Mouse (Mus musculus): ENCODE results near the gene Pcnt. TPM values are rescaled to one million over a fixed set of nuclear protein-coding genes. Genes with fewer than 3 reads are reported as not detected.

Pcnt gene
- polyA plus RNA-seq (2015; fragmentation: Nextera tagmentation; extraction: Ambion mirVana): 9.7 and 11.4 TPM in 2 replicates

GRCm38 (mm10) chr10:76442178-76443088 lies at the start of gene Pcnt:
Gene Pcnt (minus strand): TSS chr10:76442786.
- no peaks in the 10 kb centered on the region for H3K27me3 ChIP-seq
- peaks cover 22% of the 10 kb centered on the region for H3K36me3 ChIP-seq
- peak within 1 kb of the TSS; percentile 93 for H3K4me3 ChIP-seq (replicated peaks)
- ATAC-seq: peak; percentile 100
- peaks cover 24% of the 10 kb centered on the region for H3K4me1 ChIP-seq (replicated peaks)
- H3K4me2 ChIP-seq (replicated peaks): peak within 1 kb of the TSS; percentile 80
- H3K9ac ChIP-seq (replicated peaks): peak within 1 kb of the TSS; percentile 81
- WGBS: under 1% methylated on average over 65 of the region's 78 CpGs
- H3K27ac ChIP-seq: peak within 1 kb of the TSS; percentile 93
- H3K9me3 ChIP-seq: no peaks in the 10 kb centered on the region

- Histone ChIP-seq H3K9me3 (no peaks in the 10 kb centered on the region), H3K27ac (no peak overlapping the region), H3K27me3 (no peaks in the 10 kb centered on the region), H3K9ac (replicated peaks) (no peak overlapping the region), H3K4me2 (replicated peaks) (no peak overlapping the region), H3K4me1 (replicated peaks) (no peaks in the 10 kb centered on the region), H3K4me3 (replicated peaks) (no peak overlapping the region), H3K36me3 (peaks cover 94% of the 10 kb centered on the region)
- 96% methylated on average over 15 of the region's 15 CpGs for WGBS
- ATAC-seq: no peak
Observed at GRCm38 (mm10) chr10:76489205-76489604, 46.6 kb upstream of the Pcnt start.

DNA sequence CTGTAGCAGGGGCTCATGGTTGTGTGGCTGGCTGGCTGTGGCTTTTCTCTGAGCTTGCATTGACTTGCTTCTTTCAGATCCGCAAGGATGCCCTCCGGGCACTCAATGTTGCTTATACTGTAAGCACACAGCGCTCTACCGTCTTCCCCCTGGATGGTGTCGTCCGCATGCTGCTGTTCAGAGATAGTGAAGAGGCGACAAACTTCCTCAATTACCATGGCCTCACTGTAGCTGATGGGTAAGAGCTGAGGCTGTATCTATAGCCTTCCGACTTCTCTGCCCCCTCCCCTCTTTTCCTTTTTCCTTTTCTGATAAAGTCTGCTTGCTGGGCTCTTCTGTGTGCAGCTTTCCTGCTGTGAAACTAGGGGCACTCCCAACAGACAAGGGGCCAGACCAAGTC lies 45.7 kb upstream of the Pcnt start:
- WGBS: 99% methylated on average over 8 of the region's 8 CpGs
- no peak overlapping the region for H3K4me3 ChIP-seq (replicated peaks)
- ATAC-seq: no peak
- H3K4me2 ChIP-seq (replicated peaks): no peak overlapping the region
- H3K9ac ChIP-seq (replicated peaks): no peak overlapping the region
- peaks cover 94% of the 10 kb centered on the region for H3K36me3 ChIP-seq
- no peak overlapping the region for H3K27ac ChIP-seq
- H3K9me3 ChIP-seq: no peaks in the 10 kb centered on the region
- no peaks in the 10 kb centered on the region for H3K27me3 ChIP-seq
- no peaks in the 10 kb centered on the region for H3K4me1 ChIP-seq (replicated peaks)

GRCm38 (mm10) chr10:76486302-76486701 lies 43.7 kb upstream of the Pcnt start:
- no peak overlapping the region for H3K9ac ChIP-seq (replicated peaks)
- H3K36me3 ChIP-seq: peaks cover 97% of the 10 kb centered on the region
- H3K9me3 ChIP-seq: no peaks in the 10 kb centered on the region
- no peaks in the 10 kb centered on the region for H3K27me3 ChIP-seq
- no peak overlapping the region for H3K4me2 ChIP-seq (replicated peaks)
- no peaks in the 10 kb centered on the region for H3K4me1 ChIP-seq (replicated peaks)
- 100% methylated on average over 2 of the region's 2 CpGs for WGBS
- ATAC-seq: no peak
- no peak overlapping the region for H3K27ac ChIP-seq
- H3K4me3 ChIP-seq (replicated peaks): no peak overlapping the region

- H3K27me3 ChIP-seq: no peaks in the 10 kb centered on the region
- WGBS: 93% methylated on average over 6 of the region's 6 CpGs
Observed at GRCm38 (mm10) chr10:76481480-76481879, 38.9 kb upstream of the Pcnt start.

GRCm38 (mm10) chr10:76480851-76481250 lies 38.3 kb upstream of the Pcnt start:
- Histone ChIP-seq H3K4me2 (replicated peaks) (no peak overlapping the region), H3K4me3 (replicated peaks) (no peak overlapping the region), H3K9me3 (no peaks in the 10 kb centered on the region), H3K27ac (no peak overlapping the region), H3K27me3 (no peaks in the 10 kb centered on the region), H3K36me3 (peaks cover 96% of the 10 kb centered on the region), H3K4me1 (replicated peaks) (no peaks in the 10 kb centered on the region), H3K9ac (replicated peaks) (no peak overlapping the region)
- no peak for ATAC-seq
- 94% methylated on average over 13 of the region's 13 CpGs for WGBS

More at GRCm38 (mm10) chr10:76481480-76481879, 38.9 kb upstream of the Pcnt start:
- no peak overlapping the region for H3K4me3 ChIP-seq (replicated peaks)
- H3K36me3 ChIP-seq: peaks cover 96% of the 10 kb centered on the region
- ATAC-seq: no peak
- H3K27ac ChIP-seq: no peak overlapping the region
- H3K9ac ChIP-seq (replicated peaks): no peak overlapping the region
- H3K4me2 ChIP-seq (replicated peaks): no peak overlapping the region
- H3K4me1 ChIP-seq (replicated peaks): no peaks in the 10 kb centered on the region
- no peaks in the 10 kb centered on the region for H3K9me3 ChIP-seq

GRCm38 (mm10) chr10:76473759-76474158 lies 31.2 kb upstream of the Pcnt start:
- Histone ChIP-seq H3K4me2 (replicated peaks) (no peak overlapping the region), H3K4me1 (replicated peaks) (peaks cover 36% of the 10 kb centered on the region)

GRCm38 (mm10) chr10:76468203-76469162 lies 25.9 kb upstream of the Pcnt start, which contains the start of the genes Mcm3ap and Ybey:
Gene Mcm3ap (plus strand): TSS chr10:76468927.
Gene Ybey (minus strand): TSS chr10:76469114.
- H3K4me1 ChIP-seq (replicated peaks): peaks cover 38% of the 10 kb centered on the region
- peak; percentile 99 for ATAC-seq
- peak within 1 kb of the TSS; percentile 76 for H3K4me3 ChIP-seq (replicated peaks)
- H3K27me3 ChIP-seq: no peaks in the 10 kb centered on the region
- peak within 1 kb of the TSS; percentile 88 for H3K9ac ChIP-seq (replicated peaks)
- H3K4me2 ChIP-seq (replicated peaks): peak within 1 kb of the TSS; percentile 66
- peak within 1 kb of the TSS; percentile 90 for H3K27ac ChIP-seq
- H3K9me3 ChIP-seq: no peaks in the 10 kb centered on the region
- H3K36me3 ChIP-seq: peaks cover 58% of the 10 kb centered on the region
- 3% methylated on average over 55 of the region's 55 CpGs for WGBS

More at GRCm38 (mm10) chr10:76473759-76474158, 31.2 kb upstream of the Pcnt start:
- no peak overlapping the region; the same call in 1 of the 2 replicates for H3K9ac ChIP-seq (replicated peaks)
- WGBS: 88% methylated on average over 5 of the region's 5 CpGs
- no peaks in the 10 kb centered on the region for H3K9me3 ChIP-seq
- no peak for ATAC-seq
- no peak overlapping the region for H3K27ac ChIP-seq
- peaks cover 74% of the 10 kb centered on the region for H3K36me3 ChIP-seq
- H3K4me3 ChIP-seq (replicated peaks): no peak overlapping the region
- no peaks in the 10 kb centered on the region for H3K27me3 ChIP-seq

DNA sequence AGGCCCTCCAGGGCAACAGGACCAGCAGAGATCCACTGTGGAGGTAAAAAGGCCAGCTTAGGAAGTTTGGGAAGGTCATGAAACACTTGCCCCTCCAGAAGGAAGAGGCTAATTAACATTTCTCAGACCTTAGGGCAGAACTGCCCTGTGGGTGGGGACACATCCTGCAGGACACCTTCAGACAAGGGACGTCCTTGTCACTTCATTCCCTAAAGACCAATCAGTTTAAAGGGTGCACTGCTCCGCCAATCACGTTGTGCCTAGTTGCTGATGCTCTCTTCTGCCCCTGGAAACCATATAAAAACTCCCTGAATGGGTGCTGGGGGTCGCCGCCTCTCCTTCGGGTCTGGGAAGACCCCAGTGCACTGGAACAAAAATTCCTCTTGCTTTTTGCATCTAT lies 20.1 kb upstream of the Pcnt start:
- Histone ChIP-seq H3K4me3 (replicated peaks) (no peak overlapping the region), H3K4me1 (replicated peaks) (peaks cover 2% of the 10 kb centered on the region; the same call in 1 of the 2 replicates), H3K9me3 (no peaks in the 10 kb centered on the region), H3K9ac (replicated peaks) (no peak overlapping the region), H3K36me3 (peaks cover 45% of the 10 kb centered on the region), H3K27me3 (no peaks in the 10 kb centered on the region), H3K4me2 (replicated peaks) (no peak overlapping the region), H3K27ac (no peak overlapping the region)
- 92% methylated on average over 6 of the region's 6 CpGs for WGBS
- no peak for ATAC-seq

DNA sequence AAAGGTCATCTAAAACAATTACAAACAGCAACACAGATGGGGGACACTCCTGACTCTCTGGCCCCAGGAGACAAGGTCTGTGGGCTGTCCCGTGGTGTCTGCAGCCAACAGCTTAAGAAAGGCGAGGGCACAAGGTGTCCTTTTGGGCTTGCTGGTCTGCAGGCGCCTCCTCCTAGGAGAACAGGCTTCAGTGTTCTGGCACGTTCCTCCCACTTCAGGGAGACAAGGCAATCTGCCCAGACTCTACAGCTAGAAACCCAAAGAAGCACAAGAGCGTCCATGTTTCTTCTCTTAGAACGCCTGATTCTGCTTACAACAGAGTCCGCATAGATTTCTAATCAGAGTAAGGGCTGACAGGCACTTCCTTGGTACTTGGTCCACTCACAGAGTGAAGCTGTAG lies 19.7 kb upstream of the Pcnt start:
- Histone ChIP-seq H3K9me3 (no peaks in the 10 kb centered on the region), H3K4me3 (replicated peaks) (no peak overlapping the region), H3K9ac (replicated peaks) (no peak overlapping the region), H3K4me2 (replicated peaks) (no peak overlapping the region), H3K4me1 (replicated peaks) (no peaks in the 10 kb centered on the region), H3K27ac (no peak overlapping the region), H3K27me3 (no peaks in the 10 kb centered on the region), H3K36me3 (peaks cover 45% of the 10 kb centered on the region)
- 88% methylated on average over 7 of the region's 7 CpGs for WGBS
- ATAC-seq: no peak

DNA sequence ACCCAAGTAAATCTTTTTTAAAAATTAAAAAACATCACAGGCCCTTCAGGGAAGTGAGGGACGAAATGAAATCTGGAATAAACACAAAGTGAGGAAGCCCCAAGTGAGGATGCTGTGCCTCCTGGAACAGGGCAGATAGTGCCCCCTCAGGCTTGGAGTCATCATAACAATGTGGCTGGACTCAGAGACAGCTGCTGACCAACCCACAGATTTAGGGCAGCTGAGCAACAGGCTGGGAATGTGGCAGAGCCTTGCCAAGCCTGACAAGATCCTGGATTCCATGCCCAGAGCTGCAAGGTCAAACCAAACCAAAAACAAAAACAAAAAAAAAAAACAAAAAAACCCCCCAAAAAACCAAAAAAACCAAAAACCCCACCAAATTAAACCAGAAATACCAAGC lies 18.7 kb upstream of the Pcnt start:
- Histone ChIP-seq H3K4me1 (replicated peaks) (no peaks in the 10 kb centered on the region), H3K27me3 (no peaks in the 10 kb centered on the region), H3K27ac (no peak overlapping the region), H3K36me3 (peaks cover 45% of the 10 kb centered on the region), H3K9me3 (no peaks in the 10 kb centered on the region), H3K4me2 (replicated peaks) (no peak overlapping the region), H3K9ac (replicated peaks) (no peak overlapping the region), H3K4me3 (replicated peaks) (no peak overlapping the region)
- ATAC-seq: no peak
- 84% methylated on average over 1 of the region's 1 CpGs for WGBS
